Mouse (Mus musculus): ENCODE results near the gene Lemd2. TPM values are rescaled to one million over a fixed set of nuclear protein-coding genes. Genes with fewer than 3 reads are reported as not detected.

Gene Lemd2
- total RNA-seq, 4 experiments from 2014 or later = 41.9 to 48.4 (median 43.0) TPM

DNA sequence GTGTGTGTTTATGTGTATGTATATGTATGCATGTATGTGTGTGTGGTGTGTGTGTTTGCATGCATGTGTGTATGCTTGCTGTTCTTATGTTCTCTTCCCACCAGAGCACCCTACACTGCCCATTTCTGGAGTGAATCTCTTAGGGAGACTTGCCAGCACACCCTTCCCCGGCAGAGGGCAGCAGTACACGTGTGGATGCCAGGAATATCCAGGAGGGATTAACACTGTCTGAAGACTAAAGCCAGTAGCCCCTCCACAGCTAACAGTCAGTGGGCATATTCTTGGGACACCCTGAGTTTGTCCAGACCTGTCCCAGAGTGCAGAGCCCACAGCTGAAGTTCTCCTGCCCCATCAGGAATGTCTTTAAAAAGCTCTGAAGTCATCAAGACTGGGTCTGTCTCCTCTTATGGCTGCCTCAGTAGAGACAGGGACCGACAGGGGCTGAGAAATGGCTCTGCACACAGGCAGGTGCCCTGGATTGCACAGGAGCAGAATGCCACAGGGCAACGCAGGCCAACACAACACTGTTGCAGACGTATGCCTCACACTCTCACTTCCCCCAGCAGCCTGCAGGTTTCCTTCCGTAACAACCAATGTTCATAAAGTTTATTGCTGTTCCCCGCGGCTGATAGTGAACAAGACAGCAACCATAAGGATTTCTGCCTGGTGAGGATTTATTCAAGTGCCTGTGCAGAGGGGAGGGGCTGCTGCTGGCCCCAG is 39.1 kb downstream of the Lemd2 start:
- DNase-seq (ENCODE audit: low spot score in 2 of 2) = peak in 1 of 2 experiments; percentile 54

DNA sequence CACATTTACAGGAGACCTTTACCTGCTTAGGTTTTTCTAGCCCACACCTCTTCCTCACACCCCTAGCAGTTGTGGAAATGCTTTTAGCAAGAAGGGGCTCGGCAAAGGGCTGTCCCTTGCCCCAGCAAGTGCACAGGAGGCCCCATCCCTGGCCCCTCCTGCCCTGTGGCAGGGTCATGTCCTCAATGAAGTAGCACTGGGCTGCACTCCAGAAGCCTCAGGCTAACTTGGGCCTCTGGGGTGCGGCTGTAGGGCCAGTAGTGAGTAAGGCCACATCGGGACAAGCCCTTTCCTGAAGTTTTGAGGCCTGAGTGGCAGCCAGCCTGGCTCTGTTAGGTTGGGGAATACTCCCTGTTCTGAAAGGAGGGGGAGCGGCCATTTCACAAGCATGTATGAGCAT is 43.4 kb downstream of the Lemd2 start:
- no peak for DNase-seq (ENCODE audit: low spot score in 2 of 2)

DNA sequence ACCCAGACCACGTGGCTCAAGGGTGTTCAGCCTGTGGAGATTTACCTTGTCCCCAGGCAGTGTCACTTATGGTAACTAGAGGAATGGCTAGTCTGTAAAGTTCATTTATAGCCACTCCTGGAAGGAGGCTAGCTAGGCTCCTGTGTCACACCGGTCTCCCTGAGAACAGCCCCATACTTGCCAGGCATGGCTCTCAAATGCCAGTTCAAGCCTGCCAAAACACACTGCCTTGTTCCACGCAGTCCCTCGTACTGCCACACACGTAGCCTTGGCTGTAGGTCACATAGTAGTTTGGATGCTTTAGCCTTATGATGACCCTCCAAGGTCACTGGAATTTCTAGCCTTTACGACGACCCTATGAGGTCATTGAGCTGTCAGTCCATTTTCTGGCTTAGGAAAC is 45.1 kb downstream of the Lemd2 start:
- no peak for DNase-seq (ENCODE audit: low spot score in 2 of 2)

DNA sequence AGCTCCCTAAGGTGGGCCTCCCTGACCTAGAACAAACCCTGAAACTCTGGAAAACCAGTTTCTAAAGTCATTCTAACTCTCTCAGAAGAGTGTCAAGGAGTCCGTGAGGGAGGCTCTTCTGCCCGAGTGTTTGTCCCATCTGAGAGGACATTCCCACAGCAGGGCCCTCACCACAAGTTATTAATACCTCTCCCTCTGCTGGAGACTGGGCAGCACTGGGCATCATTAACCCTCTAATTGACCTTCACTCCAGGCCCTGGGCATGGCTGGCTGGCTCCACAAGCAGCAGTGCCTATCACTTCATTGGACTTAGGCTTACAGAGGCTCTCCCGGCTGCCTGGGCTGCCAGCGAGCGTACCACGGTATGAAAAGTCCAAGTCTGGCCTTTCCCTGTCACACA is 45.8 kb downstream of the Lemd2 start:
- DNase-seq (ENCODE audit: low spot score in 2 of 2) = no peak

DNA sequence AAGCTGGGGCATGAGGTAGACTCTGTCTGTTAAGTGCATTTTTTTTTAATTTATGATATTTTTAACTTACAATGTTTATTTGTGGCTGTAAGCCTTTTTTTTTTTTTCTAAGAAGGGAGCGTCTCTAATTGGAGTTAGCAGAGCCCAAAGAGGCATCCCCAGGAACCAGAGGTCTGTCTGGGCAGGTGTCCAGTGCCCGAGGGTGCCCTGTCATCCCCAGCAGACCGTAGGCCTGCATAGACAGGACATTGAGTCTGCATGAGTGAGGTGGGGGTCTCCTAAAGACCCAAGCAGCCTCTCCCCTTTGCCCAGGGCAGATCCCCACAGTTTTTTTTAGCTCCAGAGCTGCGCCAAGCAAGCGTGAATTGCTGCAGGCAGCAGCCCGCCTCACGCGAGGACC is 48.5 kb downstream of the Lemd2 start:
- no peak for DNase-seq (ENCODE audit: low spot score in 2 of 2)

DNA sequence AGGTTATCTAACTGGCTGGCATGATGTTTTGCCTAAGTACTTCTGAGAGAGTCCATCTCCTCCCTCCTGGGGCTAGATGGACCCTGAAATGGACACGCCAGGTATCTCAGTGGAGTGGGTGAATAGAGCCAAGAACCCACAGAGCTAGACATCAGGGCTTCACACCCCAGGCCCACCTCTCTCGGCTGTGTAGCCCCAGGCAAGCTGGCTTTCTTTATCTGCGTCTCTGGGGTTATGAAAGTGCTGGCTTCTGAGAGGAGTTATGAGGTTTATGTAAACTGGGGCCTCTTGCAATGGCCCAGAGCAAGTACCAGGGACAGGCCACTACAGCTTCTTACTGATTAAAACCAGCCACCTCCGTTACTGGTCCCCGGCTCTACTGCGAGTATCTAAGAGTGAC is 49.4 kb downstream of the Lemd2 start:
- DNase-seq (ENCODE audit: low spot score in 2 of 2) = no peak

DNA sequence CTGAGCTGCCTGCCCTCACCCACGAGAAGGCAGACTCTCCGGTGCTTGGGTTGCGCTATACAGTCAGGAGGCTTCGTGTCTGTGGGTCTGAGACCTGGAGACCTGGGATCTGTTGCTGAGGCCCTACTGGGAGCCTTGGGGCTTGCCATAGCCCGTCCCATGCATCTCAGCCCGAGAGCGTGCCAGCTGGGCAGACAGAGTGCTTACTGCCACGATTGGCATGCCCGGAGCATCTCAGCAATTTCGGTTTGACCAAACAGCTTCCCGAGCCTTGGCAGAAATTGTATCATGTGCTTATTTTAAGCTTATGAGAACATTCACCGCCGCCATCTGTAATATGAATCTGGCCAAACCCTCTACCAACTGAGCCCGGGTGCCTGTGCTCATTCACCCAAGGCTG is 50.0 kb downstream of the Lemd2 start:
- peak; percentile 47 to 62 for DNase-seq (ENCODE audit: low spot score in 2 of 2)

DNA sequence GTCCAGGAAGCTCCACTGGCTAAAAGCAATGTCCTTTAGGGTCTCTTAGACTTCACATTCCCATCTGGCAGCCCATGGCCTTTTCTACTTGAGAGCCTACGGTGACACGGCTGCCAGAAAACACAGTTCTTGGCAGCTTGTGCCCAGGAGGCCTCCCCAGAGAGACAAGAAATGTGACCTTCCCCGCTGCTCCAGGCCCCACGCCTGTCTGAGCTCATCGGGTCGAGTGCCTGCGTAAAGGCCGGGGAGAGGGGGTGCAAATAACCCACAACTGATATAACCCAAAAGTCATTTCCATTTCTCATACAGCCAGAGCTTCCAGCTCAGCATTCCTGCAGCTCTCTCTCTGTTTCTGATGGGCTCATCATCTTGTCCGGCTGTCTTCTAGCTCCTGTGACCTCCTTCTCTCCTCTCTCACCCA is 50.5 kb downstream of the Lemd2 start:
- no peak for DNase-seq (ENCODE audit: low spot score in 2 of 2)

DNA sequence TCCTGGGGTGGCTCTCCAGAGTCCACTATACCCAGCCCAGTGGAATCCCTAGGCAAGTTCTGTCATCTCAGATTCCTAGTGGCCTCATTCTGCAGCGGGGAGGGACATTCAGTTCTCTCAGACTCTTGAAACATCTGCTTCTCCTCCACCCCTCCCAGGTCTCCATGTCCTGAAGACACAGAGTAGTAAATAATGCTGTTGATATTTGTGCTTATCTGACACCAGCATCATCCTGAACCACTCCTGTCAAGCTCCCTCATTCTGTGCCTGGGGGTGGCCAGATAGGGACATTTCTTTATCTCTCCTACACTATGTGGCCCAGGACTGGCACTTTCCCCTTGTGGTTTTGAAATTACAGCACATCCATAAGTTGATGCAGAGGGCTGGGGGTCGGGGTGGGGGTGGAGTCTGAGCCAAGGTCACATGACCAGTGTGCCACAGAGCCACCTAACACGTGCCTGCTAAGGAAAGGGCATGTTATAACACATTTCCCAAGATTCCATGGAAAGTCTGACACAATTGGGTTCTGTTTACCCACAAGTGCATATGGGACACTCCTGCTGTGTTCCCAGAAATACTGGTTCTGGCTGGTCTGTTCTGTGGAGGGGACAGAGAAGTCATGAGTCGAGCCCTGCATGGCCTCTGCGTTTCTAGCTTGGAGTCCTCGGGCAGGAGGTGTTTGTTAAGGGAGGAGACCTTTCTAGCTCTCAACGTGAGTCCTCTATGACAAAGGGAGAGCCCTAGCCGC is 51.1 kb downstream of the Lemd2 start:
- no peak for DNase-seq (ENCODE audit: low spot score in 2 of 2)

DNA sequence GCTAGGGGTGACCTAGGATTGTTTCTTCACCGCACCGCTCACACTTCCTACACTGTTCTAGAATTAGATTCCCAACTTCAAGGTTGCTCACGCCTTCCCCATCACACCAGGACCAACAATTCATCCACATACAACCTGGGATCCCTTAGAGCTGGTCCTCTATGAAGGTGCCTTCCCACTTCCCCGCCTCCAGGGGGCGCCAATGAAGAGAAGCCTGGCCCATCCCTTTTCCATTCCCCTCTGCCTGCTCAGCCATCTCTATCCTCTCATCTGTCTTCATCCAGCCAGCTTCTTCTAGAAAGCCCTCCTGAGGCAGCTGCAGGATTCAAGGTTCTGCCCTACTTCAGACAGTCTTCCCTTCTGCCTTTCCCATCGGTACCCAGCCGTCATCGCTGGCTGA is 52.9 kb downstream of the Lemd2 start:
- DNase-seq (ENCODE audit: low spot score in 2 of 2) = no peak

DNA sequence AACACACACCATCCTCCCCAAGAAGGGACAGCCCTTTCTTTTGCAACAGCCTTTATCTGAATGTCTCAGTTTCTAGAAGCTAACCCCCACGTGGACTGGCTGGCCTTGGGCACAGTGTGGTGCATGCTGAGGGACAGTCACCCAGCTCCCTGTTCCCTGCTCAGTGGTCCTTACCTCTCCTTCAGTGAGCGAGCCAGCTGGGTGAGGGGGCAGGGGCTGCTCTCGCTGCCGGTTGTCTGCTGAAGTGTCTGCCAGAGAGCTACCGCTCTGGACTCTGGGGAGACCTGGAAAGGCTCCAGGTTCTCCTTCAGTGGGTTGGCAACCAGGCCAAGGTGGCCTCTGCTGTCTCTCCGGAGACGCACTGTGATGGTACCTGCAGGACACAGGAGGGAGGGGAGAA is 53.4 kb downstream of the Lemd2 start:
- DNase-seq (ENCODE audit: low spot score in 2 of 2) = no peak

DNA sequence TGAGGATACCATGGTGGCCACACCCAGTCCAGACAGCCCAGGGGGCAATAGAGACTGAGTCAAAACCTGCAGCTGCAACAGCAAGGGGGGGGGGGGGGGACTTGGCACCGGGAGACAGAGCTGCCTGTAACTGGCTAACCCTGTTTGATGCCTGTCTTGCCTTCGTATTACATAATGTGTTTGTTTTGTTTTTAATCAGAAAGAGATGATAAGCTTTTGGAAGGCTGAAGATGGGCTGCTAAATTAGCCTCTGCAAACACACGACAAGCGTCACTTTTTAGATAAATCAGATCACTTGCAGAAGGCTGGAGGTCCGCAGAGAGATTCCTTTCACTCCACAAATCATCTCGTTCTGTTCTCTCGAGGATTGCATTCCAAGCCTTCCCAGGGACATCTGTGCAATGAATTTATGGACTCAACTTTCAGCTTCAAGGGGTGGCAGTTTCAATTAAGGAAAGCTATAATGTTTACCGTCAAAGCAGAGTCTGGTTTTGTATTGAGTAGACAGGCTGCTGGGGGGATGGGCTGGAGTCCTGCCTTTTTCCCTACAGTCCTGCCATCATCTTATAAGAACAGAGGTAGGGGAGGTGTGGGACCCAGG is 57.8 kb downstream of the Lemd2 start:
- no peak for DNase-seq (ENCODE audit: low spot score in 2 of 2)

DNA sequence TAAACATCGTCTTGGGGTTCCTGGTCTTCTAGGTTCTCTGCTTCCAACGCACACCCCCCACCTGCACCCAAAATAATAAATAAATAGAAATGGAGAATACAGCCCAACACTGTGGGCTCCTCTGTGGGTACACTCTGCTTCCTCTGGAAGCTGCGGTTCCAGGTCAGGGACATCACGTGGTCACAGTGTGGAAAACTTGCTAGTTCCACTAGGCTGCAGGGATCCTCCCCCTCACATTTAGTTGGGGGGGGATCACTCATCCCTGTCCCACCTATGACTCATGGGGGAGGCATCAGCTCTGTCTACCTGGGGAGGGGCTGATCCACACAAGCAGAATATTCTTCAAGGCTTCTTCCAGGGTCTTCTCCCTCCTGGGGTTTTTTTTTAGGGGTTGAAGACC is 60.1 kb downstream of the Lemd2 start:
- no peak for DNase-seq (ENCODE audit: low spot score in 2 of 2)

DNA sequence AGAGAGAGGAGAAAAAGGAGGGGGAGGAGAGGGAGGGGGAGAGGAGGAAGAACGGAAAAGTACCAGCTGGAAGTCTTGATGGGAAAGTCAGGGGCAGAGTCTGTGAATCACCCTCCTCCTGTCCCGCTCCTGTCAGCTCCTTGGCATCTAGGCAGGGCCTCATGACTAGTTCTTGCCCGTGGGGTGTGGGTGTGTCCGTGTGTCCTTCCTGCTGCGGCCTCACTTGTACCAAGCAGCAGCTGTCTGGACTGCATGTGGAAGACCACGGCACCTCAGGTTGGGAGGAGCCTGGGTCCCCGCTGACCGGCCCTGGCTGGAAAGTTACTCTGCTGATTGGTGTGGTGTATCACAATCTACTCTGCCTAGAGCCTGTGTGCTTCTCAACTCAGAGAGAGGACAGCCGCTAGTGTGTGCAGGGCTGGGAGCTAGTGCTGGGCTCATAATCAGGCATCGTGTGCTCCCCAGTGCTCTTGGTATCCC is 62.3 kb downstream of the Lemd2 start:
- no peak for DNase-seq (ENCODE audit: low spot score in 2 of 2)

DNA sequence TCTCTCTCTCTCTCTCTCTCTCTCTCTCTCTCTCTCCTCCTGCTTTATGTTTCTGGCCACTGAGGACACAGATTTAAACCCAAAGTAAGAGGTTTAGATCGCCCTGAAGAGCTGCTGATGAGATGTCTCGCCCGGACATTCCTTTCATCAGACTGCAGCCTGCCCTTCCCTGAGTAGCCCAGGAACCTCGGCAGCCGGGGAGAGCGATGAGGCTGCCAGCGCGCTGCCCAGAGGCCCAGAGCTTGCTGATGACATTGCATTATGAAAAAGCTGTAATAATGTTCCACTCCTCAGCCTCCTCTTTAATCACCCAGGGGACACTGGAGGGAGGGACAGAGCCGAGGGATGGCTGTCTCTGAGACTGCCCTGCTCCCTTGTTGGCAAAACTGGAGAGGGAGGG is 64.0 kb downstream of the Lemd2 start:
- no peak for DNase-seq (ENCODE audit: low spot score in 2 of 2)

Other genes starting within 250 kb of the Lemd2 start
- 10 to 100 TPM; 12.2 to 14.7 (median 13.7) TPM for gene Zbtb9, start 231.3 kb downstream of the Lemd2 start, total RNA-seq (2022)
- 10 to 100 TPM; 11.6 to 15.9 (median 13.7) TPM for gene Bak1, start 175.5 kb downstream of the Lemd2 start, total RNA-seq (2022)
- gene Itpr3, start 147.2 kb downstream of the Lemd2 start, total RNA-seq (2022) = 1 to 10 TPM; 3.0 to 4.8 (median 3.7) TPM
- gene Uqcc2, start 70.6 kb downstream of the Lemd2 start, total RNA-seq (2022) = 100 to 1,000 TPM; 185 to 220 (median 203) TPM
- gene Ip6k3, start 36.7 kb downstream of the Lemd2 start, total RNA-seq (2022) = 1 to 10 TPM in 2 of 4 experiments, under 1 TPM in 2; 0.27 to 3.7 (median 2.0) TPM

All from layer of hippocampus, adult 8-10 months (tissue).